Mouse (Mus musculus) kidney, adult 2 months (tissue): Measurements from ENCODE around the gene Parp6. TPM values are rescaled to one million over a fixed set of nuclear protein-coding genes. Genes with fewer than 3 reads are reported as not detected.

ENCODE experiments used
- DNase-seq: peaks from one replicate; pipeline ENCODE4 v3.0.0; 2021
- H3K27ac ChIP-seq: fragments of 200-500 bp; 2 replicates; pipeline ENCODE4 v1.5.1; 2012; ENCODE audit warnings: low read depth, low read length, control low read depth, inconsistent platforms; ENCODE audit not compliant: insufficient read depth
- H3K27me3 ChIP-seq: fragments of 200-500 bp; replicated peaks from 2 replicates; pipeline ENCODE4 v1.6.1; 2012; ENCODE audit warnings: mild to moderate bottlenecking, moderate library complexity, low read length, inconsistent platforms; ENCODE audit not compliant: control insufficient read depth, insufficient read depth
- H3K36me3 ChIP-seq: fragments of 200-500 bp; 2 replicates; pipeline ENCODE4 v1.6.1; 2012; ENCODE audit warnings: mild to moderate bottlenecking, moderate library complexity, low read length, inconsistent platforms; ENCODE audit not compliant: control insufficient read depth, insufficient read depth
- H3K4me1 ChIP-seq: fragments of 200-500 bp; 2 replicates; pipeline ENCODE4 v1.6.1; 2011; ENCODE audit warnings: low read length; ENCODE audit not compliant: control insufficient read depth, insufficient read depth
- H3K4me3 ChIP-seq: fragments of 200-500 bp; 2 replicates; pipeline ENCODE4 v1.5.1; 2011; ENCODE audit warnings: mild to moderate bottlenecking, low read depth, low read length, control low read depth; ENCODE audit not compliant: insufficient read depth
- CTCF ChIP-seq: fragments of 200-500 bp; conservative IDR thresholded peaks from 2 replicates; pipeline ENCODE4 v1.5.1; 2011; ENCODE audit warnings: low read depth, mild to moderate bottlenecking, control low read depth, low read length, moderate library complexity, mixed read lengths; ENCODE audit not compliant: insufficient read depth, insufficient read length
- POLR2A ChIP-seq: fragments of 200-500 bp; IDR thresholded peaks from one replicate; pipeline ENCODE4 v1.6.1; 2011; ENCODE audit warnings: low read depth, low read length, control low read depth
- WGBS: fragments of 180-500 bp; shearing (Covaris S2); methylation state at CpG from one replicate; pipeline ENCODE4 v1.1.7; 2018; 5-methylcytosine and 5-hydroxymethylcytosine counted together
- polyA plus RNA-seq: library from polyadenylated mRNA; depleted of rRNA; stranded (reverse); fragments of >200 nt; gene quantifications from 2 replicates; pipeline ENCODE4 v1.2.3, GENCODE M21; 2012

Parp6 gene
- polyA plus RNA-seq, 1 experiment: 19.1 TPM

- Histone ChIP-seq H3K36me3 (no peaks in the 10 kb centered on the region), H3K27ac (peak overlapping the region; percentile 94), H3K27me3 (no peaks in the 10 kb centered on the region), H3K4me3 (peak overlapping the region; percentile 89), H3K4me1 (peaks cover 18% of the 10 kb centered on the region)
- WGBS: 1% methylated on average over 64 of the region's 65 CpGs
- TF ChIP-seq POLR2A: no peak
- TF ChIP-seq CTCF: 0 out of 2 replicates have a peak, but pooled peaks have one; percentile 16
- peak; percentile 72 for DNase-seq
Observed at GRCm38 (mm10) chr9:59656635-59657617, 39.8 kb downstream of the Parp6 start.

- TF ChIP-seq POLR2A (no peak), CTCF (no peak)
- Histone ChIP-seq H3K27me3 (no peaks in the 10 kb centered on the region), H3K4me1 (peaks cover 20% of the 10 kb centered on the region), H3K36me3 (no peaks in the 10 kb centered on the region), H3K27ac (no peak overlapping the region; the same call in 1 of the 2 replicates), H3K4me3 (no peak overlapping the region)
- 39% methylated on average over 4 of the region's 4 CpGs for WGBS
- DNase-seq: no peak
Observed at GRCm38 (mm10) chr9:59658146-59658545, 41.1 kb downstream of the Parp6 start.

- no peaks in the 10 kb centered on the region for H3K27me3 ChIP-seq
- H3K4me1 ChIP-seq: peaks cover 26% of the 10 kb centered on the region
- DNase-seq: peak; percentile 81
- no peaks in the 10 kb centered on the region for H3K36me3 ChIP-seq
- H3K4me3 ChIP-seq: no peak overlapping the region
- H3K27ac ChIP-seq: no peak overlapping the region
- 35% methylated on average over 14 of the region's 14 CpGs for WGBS
- TF ChIP-seq CTCF (peak; percentile 75), POLR2A (no peak)
Observed at GRCm38 (mm10) chr9:59659036-59660026, 42.2 kb downstream of the Parp6 start.

GRCm38 (mm10) chr9:59660421-59660820 is 43.3 kb downstream of the Parp6 start:
- H3K4me1 ChIP-seq: peaks cover 29% of the 10 kb centered on the region
- TF ChIP-seq CTCF (no peak), POLR2A (no peak)
- 0 out of 2 replicates have a peak overlapping the region, but pooled peaks have one; percentile 6 for H3K4me3 ChIP-seq
- WGBS: 42% methylated on average over 10 of the region's 10 CpGs
- no peaks in the 10 kb centered on the region for H3K27me3 ChIP-seq
- no peaks in the 10 kb centered on the region for H3K36me3 ChIP-seq
- H3K27ac ChIP-seq: peak overlapping the region; percentile 36
- peak; percentile 73 for DNase-seq

- no peaks in the 10 kb centered on the region for H3K36me3 ChIP-seq
- TF ChIP-seq POLR2A (no peak), CTCF (no peak)
- H3K27me3 ChIP-seq: no peaks in the 10 kb centered on the region
- no peak for DNase-seq
- H3K4me1 ChIP-seq: peaks cover 29% of the 10 kb centered on the region
- no peak overlapping the region for H3K4me3 ChIP-seq
- WGBS: 51% methylated on average over 6 of the region's 6 CpGs
- H3K27ac ChIP-seq: peak overlapping the region; percentile 36; the same call in 1 of the 2 replicates
Observed at GRCm38 (mm10) chr9:59661298-59661975, 44.4 kb downstream of the Parp6 start.

- peaks cover 29% of the 10 kb centered on the region for H3K4me1 ChIP-seq
- H3K27ac ChIP-seq: no peak overlapping the region
- H3K4me3 ChIP-seq: no peak overlapping the region
- H3K36me3 ChIP-seq: no peaks in the 10 kb centered on the region
- DNase-seq: no peak
- WGBS: 92% methylated on average over 7 of the region's 7 CpGs
- no peaks in the 10 kb centered on the region for H3K27me3 ChIP-seq
- TF ChIP-seq CTCF: no peak
- TF ChIP-seq POLR2A: no peak
Observed at GRCm38 (mm10) chr9:59663226-59663625, 46.1 kb downstream of the Parp6 start.
